Mouse (Mus musculus): Measurements from ENCODE around the gene Fry.

- TF ChIP-seq CTCF (IDR thresholded peaks at IDR 0.05; ENCODE audit: low read depth, low read length): no peak
- no peak for TF ChIP-seq POLR2A (IDR thresholded peaks at IDR 0.05; ENCODE audit: borderline replicate concordance, low read depth, low read length)
Observed at GRCm38 (mm10) chr5:150150986-150151385, 32.5 kb downstream of the Fry start.

Data from bone marrow macrophage, adult 2 months (primary cell).